Mouse (Mus musculus): Measurements from ENCODE around the gene Myom3. TPM values are rescaled to one million over a fixed set of nuclear protein-coding genes. Genes with fewer than 3 reads are reported as not detected.

Gene Myom3
- polyA plus RNA-seq, 1 experiment, result 0.40 TPM

DNA sequence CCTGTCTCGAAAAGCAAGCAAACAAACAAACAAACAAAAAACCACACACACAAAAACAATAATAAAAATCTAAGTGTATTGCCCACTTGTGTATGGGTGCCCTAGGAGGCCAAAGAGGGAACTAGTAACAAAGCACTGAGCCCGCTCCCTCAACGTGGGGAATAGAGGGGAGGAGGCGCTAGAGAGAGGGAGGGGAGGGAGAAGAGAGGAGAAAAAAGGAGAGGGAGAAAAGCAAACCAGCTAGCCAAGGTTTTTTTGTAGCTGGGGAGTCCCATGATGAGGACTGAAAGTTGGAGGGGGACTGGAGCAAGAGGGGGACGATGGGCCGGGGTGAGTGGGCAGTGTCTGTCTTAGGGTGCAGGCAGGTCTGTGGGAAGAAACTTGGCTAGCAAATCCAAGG is 95.6 kb downstream of the Myom3 start:
- H3K4me3 ChIP-seq (ENCODE audit: insufficient read depth, poor library complexity, severe bottlenecking), result peak overlapping the region; percentile 96

DNA sequence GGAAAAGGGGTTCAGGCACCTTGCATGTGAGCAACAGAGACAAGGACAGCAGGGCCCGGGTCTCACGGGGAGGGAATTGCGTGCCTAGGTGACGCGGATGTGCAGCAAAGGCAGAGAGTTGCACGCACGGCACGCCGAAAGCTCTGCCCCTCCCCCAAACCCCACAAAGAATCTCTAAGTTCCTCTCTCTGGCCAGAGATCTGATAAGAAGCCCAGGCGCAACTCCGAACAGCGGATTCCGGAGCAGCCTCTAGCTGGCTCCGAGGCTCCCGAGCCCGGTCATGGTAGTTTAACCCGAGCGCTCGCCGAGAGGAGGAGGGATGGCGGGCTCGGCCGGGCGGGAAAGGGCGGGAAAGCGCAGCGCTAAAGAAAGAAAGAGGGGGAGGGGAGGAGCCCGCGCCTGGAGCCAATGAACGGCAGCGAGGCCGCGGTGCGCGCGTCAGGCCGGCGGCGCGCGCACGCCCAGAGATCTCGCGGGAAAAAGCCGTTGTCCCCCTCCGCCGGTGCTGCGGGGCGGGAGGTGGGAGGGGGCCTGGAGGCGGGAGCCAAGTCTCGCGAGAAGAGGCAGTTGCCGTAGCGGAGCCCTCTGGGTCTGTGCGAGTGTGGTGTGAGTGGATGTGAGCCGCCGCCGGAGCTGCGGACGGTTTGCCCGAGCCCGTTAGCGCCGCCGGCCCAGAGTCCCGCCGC is 96.2 kb downstream of the Myom3 start, which contains the start of gene Srsf10:
Srsf10 (plus strand) TSS at position 212 of the 687 bp plus-strand sequence.
- TF ChIP-seq FOSL1 (IDR thresholded peaks at IDR 0.05; ENCODE audit: insufficient read depth, low read length, poor library complexity, severe bottlenecking) (no peak), MAX (IDR thresholded peaks at IDR 0.05) (peak; percentile 16)
- H3ac ChIP-seq (ENCODE audit: control insufficient read depth, insufficient read length, low read depth), result peak within 1 kb of the TSS; percentile 99
- H3K79me3 ChIP-seq (ENCODE audit: low read depth), result peaks cover 44% of the 10 kb centered on the region
- no peaks in the 10 kb centered on the region for H3K27me3 ChIP-seq (ENCODE audit: control insufficient read depth, insufficient read depth, insufficient read length)
- H3K36me3 ChIP-seq (ENCODE audit: control insufficient read depth, insufficient read depth), result peaks cover 34% of the 10 kb centered on the region
- peak within 1 kb of the TSS; percentile 96 for H3K4me3 ChIP-seq (ENCODE audit: insufficient read depth, poor library complexity, severe bottlenecking)
- H3K79me2 ChIP-seq (ENCODE audit: control insufficient read depth, insufficient read depth), result peaks cover 53% of the 10 kb centered on the region

More for the DNA sequence above, 95.6 kb downstream of the Myom3 start:
- Histone ChIP-seq H3K79me2 (ENCODE audit: control insufficient read depth, insufficient read depth) (peaks cover 47% of the 10 kb centered on the region), H3K36me3 (ENCODE audit: control insufficient read depth, insufficient read depth) (peaks cover 28% of the 10 kb centered on the region), H3K79me3 (ENCODE audit: low read depth) (peaks cover 38% of the 10 kb centered on the region), H3ac (ENCODE audit: control insufficient read depth, insufficient read length, low read depth) (peak overlapping the region; percentile 99), H3K27me3 (ENCODE audit: control insufficient read depth, insufficient read depth, insufficient read length) (no peaks in the 10 kb centered on the region)
- TF ChIP-seq CTCF (IDR thresholded peaks at IDR 0.05; ENCODE audit: control insufficient read depth, insufficient read depth, insufficient read length) (no peak), FOSL1 (IDR thresholded peaks at IDR 0.05; ENCODE audit: insufficient read depth, low read length, poor library complexity, severe bottlenecking) (no peak), MYOD1 (IDR thresholded peaks at IDR 0.05; ENCODE audit: control insufficient read depth, insufficient read length, low read depth) (no peak), MYOG (IDR thresholded peaks at IDR 0.05; ENCODE audit: control insufficient read depth, extremely low read depth, insufficient read length) (no peak)

GRCm38 (mm10) chr4:135856223-135857091 is 96.9 kb downstream of the Myom3 start:
- Histone ChIP-seq H3K79me3 (ENCODE audit: low read depth) (peaks cover 51% of the 10 kb centered on the region), H3K4me3 (ENCODE audit: insufficient read depth, poor library complexity, severe bottlenecking) (peak overlapping the region; percentile 96), H3K36me3 (ENCODE audit: control insufficient read depth, insufficient read depth) (peaks cover 42% of the 10 kb centered on the region), H3ac (ENCODE audit: control insufficient read depth, insufficient read length, low read depth) (peak overlapping the region; percentile 91), H3K27me3 (ENCODE audit: control insufficient read depth, insufficient read depth, insufficient read length) (no peaks in the 10 kb centered on the region), H3K79me2 (ENCODE audit: control insufficient read depth, insufficient read depth) (peaks cover 60% of the 10 kb centered on the region)
- TF ChIP-seq FOSL1 (IDR thresholded peaks at IDR 0.05; ENCODE audit: insufficient read depth, low read length, poor library complexity, severe bottlenecking) (no peak), CTCF (IDR thresholded peaks at IDR 0.05; ENCODE audit: control insufficient read depth, insufficient read depth, insufficient read length) (no peak), CEBPB (IDR thresholded peaks at IDR 0.05; ENCODE audit: low read depth) (no peak), USF1 (IDR thresholded peaks at IDR 0.05; ENCODE audit: low read depth) (no peak), MAX (IDR thresholded peaks at IDR 0.05) (no peak), MYOD1 (IDR thresholded peaks at IDR 0.05; ENCODE audit: control insufficient read depth, insufficient read length, low read depth) (no peak), MYOG (IDR thresholded peaks at IDR 0.05; ENCODE audit: control insufficient read depth, extremely low read depth, insufficient read length) (no peak)

DNA sequence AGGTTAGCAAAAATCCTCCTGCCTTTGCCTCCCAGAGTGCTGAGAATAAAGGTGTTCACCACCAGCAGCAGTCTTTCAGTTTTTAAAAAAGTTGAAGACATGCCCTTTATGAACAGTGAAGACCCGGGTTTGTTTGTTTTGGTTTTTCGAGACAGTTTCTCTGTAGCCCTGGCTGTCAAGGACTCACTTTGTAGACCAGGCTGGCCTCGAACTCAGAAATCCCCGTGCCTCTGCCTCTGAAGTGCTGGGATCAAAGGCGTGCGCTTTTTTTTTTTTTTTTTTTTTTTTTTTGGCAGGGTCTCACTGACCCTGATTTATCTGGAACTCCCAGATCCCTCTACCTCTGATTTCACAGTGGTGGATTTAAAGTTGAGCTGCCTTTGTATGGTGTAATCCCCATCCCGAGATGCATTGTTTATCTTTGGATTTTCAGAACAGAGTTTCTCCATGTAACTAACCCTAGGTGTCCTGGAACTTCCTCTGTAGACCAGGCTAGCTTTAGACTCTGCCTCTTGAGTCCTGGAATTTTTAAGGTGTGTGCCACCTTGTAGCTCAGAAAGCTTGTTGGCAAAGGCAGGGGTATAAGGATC is 98.2 kb downstream of the Myom3 start:
- Histone ChIP-seq H3ac (ENCODE audit: control insufficient read depth, insufficient read length, low read depth) (peak overlapping the region; percentile 45), H3K79me2 (ENCODE audit: control insufficient read depth, insufficient read depth) (peaks cover 73% of the 10 kb centered on the region), H3K79me3 (ENCODE audit: low read depth) (peaks cover 63% of the 10 kb centered on the region), H3K36me3 (ENCODE audit: control insufficient read depth, insufficient read depth) (peaks cover 53% of the 10 kb centered on the region), H3K4me3 (ENCODE audit: insufficient read depth, poor library complexity, severe bottlenecking) (peak overlapping the region; percentile 96), H3K27me3 (ENCODE audit: control insufficient read depth, insufficient read depth, insufficient read length) (no peaks in the 10 kb centered on the region)
- TF ChIP-seq CEBPB (IDR thresholded peaks at IDR 0.05; ENCODE audit: low read depth) (no peak), CTCF (IDR thresholded peaks at IDR 0.05; ENCODE audit: control insufficient read depth, insufficient read depth, insufficient read length) (no peak), FOSL1 (IDR thresholded peaks at IDR 0.05; ENCODE audit: insufficient read depth, low read length, poor library complexity, severe bottlenecking) (no peak), MAX (IDR thresholded peaks at IDR 0.05) (no peak), USF1 (IDR thresholded peaks at IDR 0.05; ENCODE audit: low read depth) (no peak), MYOD1 (IDR thresholded peaks at IDR 0.05; ENCODE audit: control insufficient read depth, insufficient read length, low read depth) (no peak), MYOG (IDR thresholded peaks at IDR 0.05; ENCODE audit: control insufficient read depth, extremely low read depth, insufficient read length) (no peak)

Other genes starting within 250 kb of the Myom3 start
- 0.49 TPM for gene Grhl3, start 186.1 kb upstream of the Myom3 start, polyA plus RNA-seq (2012; fragmentation: generic; extraction: Trizol)
- gene Ifnlr1, start 73.4 kb upstream of the Myom3 start, polyA plus RNA-seq (2012; fragmentation: generic; extraction: Trizol), result not detected
- gene Il22ra1, start 31.5 kb upstream of the Myom3 start, polyA plus RNA-seq (2012; fragmentation: generic; extraction: Trizol), result 0.04 TPM
- gene Srsf10, start 96.0 kb downstream of the Myom3 start, polyA plus RNA-seq (2012; fragmentation: generic; extraction: Trizol), result 37.2 TPM
- 21.7 TPM for gene Pnrc2, start 114.1 kb downstream of the Myom3 start, polyA plus RNA-seq (2012; fragmentation: generic; extraction: Trizol)
- gene Cnr2, start 135.7 kb downstream of the Myom3 start, polyA plus RNA-seq (2012; fragmentation: generic; extraction: Trizol), result not detected
- gene Fuca1, start 161.0 kb downstream of the Myom3 start, polyA plus RNA-seq (2012; fragmentation: generic; extraction: Trizol), result 26.8 TPM
- 24.3 TPM for gene Hmgcl, start 186.7 kb downstream of the Myom3 start, polyA plus RNA-seq (2012; fragmentation: generic; extraction: Trizol)
- 50.7 TPM for gene Gale, start 204.0 kb downstream of the Myom3 start, polyA plus RNA-seq (2012; fragmentation: generic; extraction: Trizol)
- 70.1 TPM for gene Lypla2, start 212.9 kb downstream of the Myom3 start, polyA plus RNA-seq (2012; fragmentation: generic; extraction: Trizol)
- gene Pithd1, start 227.5 kb downstream of the Myom3 start, polyA plus RNA-seq (2012; fragmentation: generic; extraction: Trizol), result 45.1 TPM

All from C2C12 (cell line).